In genomic region chr11:21224041-21224440, GRCm38 (mm10) we compare ENCODE assay signal across 23 mouse cellular contexts. TPM values are rescaled to one million over a fixed set of nuclear protein-coding genes. Genes with fewer than 3 reads are reported as not detected.
DNase-seq lines count a peak whose midpoint lies in the region; ATAC-seq and TF ChIP-seq lines count a peak whose summit lies in the region.
"Had no signal": no experiment of that assay in that cellular context is flagged by ENCODE, and none has a peak within 500 bp of the region (broad histone marks: within the 10 kb centered on the region; RNA-seq: fewer than 3 reads in every experiment).

No protein-coding gene starts in this region.

- no peak for ATAC-seq in intestine, postnatal 0 days
- ATAC-seq in intestine, embryonic 15.5 days = no peak
- ATAC-seq: forebrain, embryonic 15.5 days; hindbrain, embryonic 16.5 days had no signal

- peak; percentile 32 for DNase-seq in MEL (ENCODE audit: low read depth, low spot score)
- peak; percentile 80 for DNase-seq in induced T-regulatory cell, adult 2 months (ENCODE audit: low read depth)
- DNase-seq in naive thymus-derived CD4-positive, alpha-beta T cell, adult 2 months (ENCODE audit: low read depth) = peak; percentile 30
- no peak for DNase-seq in cerebellum, adult 11 months
- no peak for DNase-seq in limb, embryonic 10.5 days (ENCODE audit: low spot score)
- DNase-seq: adrenal gland, adult 8-10 months; cerebellum, adult 11-12 months; cerebellum, postnatal 10 days; kidney, adult 18-20 months; kidney, postnatal 10 days; lung, adult 2 months; lung, postnatal 4 days; thymus, adult 2 months had no signal

- H3K36me3 ChIP-seq in intestine, postnatal 0 days (ENCODE audit: control insufficient read depth, insufficient read depth) = no peaks in the 10 kb centered on the region
- no peaks in the 10 kb centered on the region for H3K36me3 ChIP-seq in intestine, embryonic 15.5 days
- H3K36me3 ChIP-seq in MEL (ENCODE audit: control insufficient read depth in 1 of 2, insufficient read depth in 2 of 2, low read length in 2 of 2) = peaks cover 0 to 61% of the 10 kb centered on the region in 2 experiments; a peak in 2 of 4 replicates
- H3K36me3 ChIP-seq in limb, embryonic 10.5 days = no peaks in the 10 kb centered on the region
- H3K36me3 ChIP-seq: embryonic facial prominence, embryonic 10.5 days; forebrain, embryonic 15.5 days; limb, embryonic 12.5 days had no signal

- no peak overlapping the region for H3K4me3 ChIP-seq in intestine, postnatal 0 days (ENCODE audit: low read depth, low read length)
- H3K4me3 ChIP-seq in intestine, embryonic 15.5 days (replicated peaks) = no peak overlapping the region
- H3K4me3 ChIP-seq in MEL (ENCODE audit: control insufficient read depth in 1 of 2, insufficient read depth in 1 of 2, low read depth in 2 of 2, low read length in 2 of 2) = 0 out of 4 replicates have a peak overlapping the region, but pooled peaks of 1 of the 2 experiments have one; percentile 21
- no peak overlapping the region for H3K4me3 ChIP-seq in limb, embryonic 10.5 days
- H3K4me3 ChIP-seq: embryonic facial prominence, embryonic 10.5 days; forebrain, embryonic 15.5 days; limb, embryonic 12.5 days had no signal

- H3K9me3 ChIP-seq in intestine, postnatal 0 days (ENCODE audit: control insufficient read depth) = no peaks in the 10 kb centered on the region
- H3K9me3 ChIP-seq in intestine, embryonic 15.5 days = no peaks in the 10 kb centered on the region
- no peaks in the 10 kb centered on the region for H3K9me3 ChIP-seq in MEL (replicated peaks; ENCODE audit: insufficient read depth, low read length)
- no peaks in the 10 kb centered on the region for H3K9me3 ChIP-seq in limb, embryonic 10.5 days (replicated peaks)
- H3K9me3 ChIP-seq: embryonic facial prominence, embryonic 10.5 days; forebrain, embryonic 15.5 days; limb, embryonic 12.5 days had no signal

- peaks cover 10% of the 10 kb centered on the region; the same call in 1 of the 2 replicates for H3K4me1 ChIP-seq in intestine, postnatal 0 days (replicated peaks; ENCODE audit: control insufficient read depth, insufficient read depth, low read length)
- H3K4me1 ChIP-seq in intestine, embryonic 15.5 days (replicated peaks) = no peaks in the 10 kb centered on the region
- peaks cover 32 to 50% of the 10 kb centered on the region in 2 experiments for H3K4me1 ChIP-seq in MEL (ENCODE audit: control insufficient read depth in 1 of 2, insufficient read depth in 2 of 2, low read length in 2 of 2)
- H3K4me1 ChIP-seq in limb, embryonic 10.5 days = no peaks in the 10 kb centered on the region
- H3K4me1 ChIP-seq: embryonic facial prominence, embryonic 10.5 days; forebrain, embryonic 15.5 days; limb, embryonic 12.5 days had no signal

- H3K27me3 ChIP-seq in intestine, postnatal 0 days (replicated peaks; ENCODE audit: control insufficient read depth, insufficient read depth, low read length) = no peaks in the 10 kb centered on the region
- no peaks in the 10 kb centered on the region for H3K27me3 ChIP-seq in intestine, embryonic 15.5 days (replicated peaks)
- H3K27me3 ChIP-seq in MEL (ENCODE audit: control insufficient read depth in 1 of 2, insufficient read depth in 2 of 2, low read length in 2 of 2) = no peaks in the 10 kb centered on the region
- H3K27me3 ChIP-seq in limb, embryonic 10.5 days (ENCODE audit: low read depth, poor library complexity, severe bottlenecking) = no peaks in the 10 kb centered on the region
- H3K27me3 ChIP-seq: forebrain, embryonic 15.5 days; limb, embryonic 12.5 days; Patski had no signal

- peak overlapping the region; percentile 86; the same call in 1 of the 2 replicates for H3K27ac ChIP-seq in intestine, postnatal 0 days (ENCODE audit: low read depth, low read length)
- no peak overlapping the region for H3K27ac ChIP-seq in intestine, embryonic 15.5 days
- H3K27ac ChIP-seq in MEL (ENCODE audit: control insufficient read depth, low read depth, low read length) = no peak overlapping the region
- no peak overlapping the region for H3K27ac ChIP-seq in limb, embryonic 10.5 days
- H3K27ac ChIP-seq: embryonic facial prominence, embryonic 10.5 days; forebrain, embryonic 15.5 days; limb, embryonic 12.5 days had no signal

- H3K4me2 ChIP-seq in intestine, postnatal 0 days (replicated peaks; ENCODE audit: low read depth) = no peak overlapping the region
- H3K4me2 ChIP-seq in intestine, embryonic 15.5 days (replicated peaks) = no peak overlapping the region
- H3K4me2 ChIP-seq: forebrain, embryonic 15.5 days; heart, embryonic 11.5 days; limb, embryonic 12.5 days; liver, embryonic 11.5 days; midbrain, embryonic 11.5 days had no signal

- H3K79me2 ChIP-seq in MEL (ENCODE audit: control insufficient read depth, insufficient read depth, low read length, poor library complexity) = no peaks in the 10 kb centered on the region

- TF ChIP-seq CTCF in intestine, postnatal 0 days (IDR thresholded peaks at IDR 0.05; ENCODE audit: low read depth) = no peak
- no peak for TF ChIP-seq CTCF in MEL (IDR thresholded peaks at IDR 0.05 in 2 of 3, conservative IDR thresholded peaks at IDR 0.05 in 1 of 3; ENCODE audit: control insufficient read depth in 1 of 3, insufficient read depth in 1 of 3, low read depth in 2 of 3, low read length in 3 of 3, poor library complexity in 1 of 3, severe bottlenecking in 1 of 3)

- no peak for TF ChIP-seq RAD21 in MEL (IDR thresholded peaks at IDR 0.05; ENCODE audit: low read depth, low read length)

- 87% methylated on average over 6 of the region's 6 CpGs for WGBS in intestine, postnatal 0 days
- WGBS in intestine, embryonic 15.5 days = 87% methylated on average over 6 of the region's 6 CpGs
- WGBS in limb, embryonic 10.5 days = 90% methylated on average over 6 of the region's 6 CpGs

- TF ChIP-seq EP300 in MEL (IDR thresholded peaks at IDR 0.05; ENCODE audit: low read depth in 1 of 2, low read length in 2 of 2) = no peak

- no peak overlapping the region for H3K9ac ChIP-seq in intestine, postnatal 0 days (ENCODE audit: low read depth, low read length)
- no peak overlapping the region for H3K9ac ChIP-seq in intestine, embryonic 15.5 days
- peak overlapping the region; percentile 34; the same call in 1 of the 2 replicates for H3K9ac ChIP-seq in MEL (ENCODE audit: control insufficient read depth, low read depth, low read length, poor library complexity, severe bottlenecking)
- H3K9ac ChIP-seq: forebrain, embryonic 15.5 days; limb, embryonic 12.5 days had no signal

- no peak for TF ChIP-seq POLR2A in MEL (IDR thresholded peaks at IDR 0.05; ENCODE audit: control insufficient read depth in 1 of 2, insufficient read depth in 1 of 2, low read depth in 1 of 2, low read length in 2 of 2, poor library complexity in 1 of 2)

TF ChIP-seq in MEL, 35 proteins besides CTCF, POLR2A, EP300 and RAD21:
- TF ChIP-seq JUND (IDR thresholded peaks at IDR 0.05; ENCODE audit: low read depth, low read length) (no peak), SIN3A (IDR thresholded peaks at IDR 0.05; ENCODE audit: low read length) (0 out of 2 replicates have a peak, but pooled peaks have one; percentile 34), ETS1 (IDR thresholded peaks at IDR 0.05; ENCODE audit: low read depth, low read length) (0 out of 2 replicates have a peak, but pooled peaks have one; percentile 18)

RNA-seq across cellular contexts. Expression of gene Vps54, which starts 15.0 kb away (rescaled TPM):
- 18.2 and 19.8 TPM in 2 replicates for polyA plus RNA-seq in intestine, postnatal 0 days (2015; fragmentation: Nextera tagmentation; extraction: Ambion mirVana)
- 12.0 and 13.2 TPM in 2 replicates for polyA plus RNA-seq in intestine, embryonic 15.5 days (2015; fragmentation: Nextera tagmentation; extraction: Ambion mirVana)
- total RNA-seq in MEL (2012; rRNA removed) = 14.2 and 16.1 TPM in 2 replicates
- 10 to 100 TPM in 1 of 2 experiments, not detected in 1; 13.2 TPM for polyA plus RNA-seq in MEL (2012; ENCODE audit: insufficient read depth in 1 of 2, insufficient read length in 2 of 2, low read depth in 1 of 2, low replicate concordance in 2 of 2, missing spikeins in 1 of 2)
- 11.2 and 12.4 TPM in 2 replicates for polyA plus RNA-seq in limb, embryonic 10.5 days (2016; fragmentation: Nextera tagmentation; extraction: Ambion mirVana)

Comparison
In these comparisons a context has a peak if more than half of its experiments do, and no peak if none do; other contexts are left out.
1. DNase-seq: peak in MEL (single experiment), induced T-regulatory cell, adult 2 months (single experiment) and naive thymus-derived CD4-positive, alpha-beta T cell, adult 2 months (single experiment); none in cerebellum, adult 11 months (single experiment) and limb, embryonic 10.5 days (single experiment).